Mouse (Mus musculus) thymus, adult 2 months (tissue): Measurements from ENCODE around the gene Prl. TPM values are rescaled to one million over a fixed set of nuclear protein-coding genes. Genes with fewer than 3 reads are reported as not detected.
"Not testable (repeated sequence)": the region's sequence is repeated elsewhere in the genome, so short reads cannot be mapped to it uniquely, and the experiment has no call there.

Experiments
- DNase-seq: peaks from one replicate; pipeline ENCODE4 v3.0.0; 2021
- H3K27ac ChIP-seq: fragments of 200-500 bp; 2 replicates; pipeline ENCODE4 v1.5.1; 2012; ENCODE audit warnings: low read length, control low read depth; ENCODE audit not compliant: control insufficient read depth, insufficient read depth
- H3K27me3 ChIP-seq: fragments of 200-500 bp; 2 replicates; pipeline ENCODE4 v1.6.1; 2012; ENCODE audit warnings: mild to moderate bottlenecking, low read length, moderate library complexity, mixed read lengths; ENCODE audit not compliant: control insufficient read depth, insufficient read depth
- H3K36me3 ChIP-seq: fragments of 200-500 bp; 2 replicates; pipeline ENCODE4 v1.6.1; 2012; ENCODE audit warnings: mild to moderate bottlenecking, low read length, moderate library complexity; ENCODE audit not compliant: control insufficient read depth, insufficient read depth
- H3K4me1 ChIP-seq: fragments of 200-500 bp; replicated peaks from 2 replicates; pipeline ENCODE4 v1.6.1; 2012; ENCODE audit warnings: low read length; ENCODE audit not compliant: control insufficient read depth, insufficient read depth
- H3K4me3 ChIP-seq: fragments of 200-500 bp; 2 replicates; pipeline ENCODE4 v1.5.1; 2012; ENCODE audit warnings: mild to moderate bottlenecking, low read length, control low read depth, moderate library complexity; ENCODE audit not compliant: control insufficient read depth, insufficient read depth
- CTCF ChIP-seq: fragments of 200-500 bp; IDR thresholded peaks from 2 replicates; pipeline ENCODE4 v1.5.1; 2012; ENCODE audit warnings: mild to moderate bottlenecking, control low read depth, low read length, moderate library complexity, borderline replicate concordance; ENCODE audit not compliant: control insufficient read depth, poor library complexity, insufficient read depth; ENCODE audit errors: extremely low read depth
- POLR2A ChIP-seq: fragments of 200-500 bp; IDR thresholded peaks from 2 replicates; pipeline ENCODE4 v1.6.1; 2012; ENCODE audit warnings: mild to moderate bottlenecking, low read length, control low read depth, moderate library complexity; ENCODE audit not compliant: control insufficient read depth, poor library complexity, insufficient read depth; ENCODE audit errors: extremely low read depth
- WGBS: fragments of 180-500 bp; shearing (Covaris S2); methylation state at CpG from one replicate; pipeline ENCODE4 v1.1.7; 2018; 5-methylcytosine and 5-hydroxymethylcytosine counted together
- polyA plus RNA-seq: library from polyadenylated mRNA; depleted of rRNA; stranded (reverse); fragments of >200 nt; gene quantifications from 2 replicates; pipeline ENCODE4 v1.2.3, GENCODE M21; 2012; rRNA removed

Prl gene
- polyA plus RNA-seq, 1 experiment: not detected

GRCm38 (mm10) chr13:27042185-27042584 is 15.2 kb upstream of the Prl start:
- 92% methylated on average over 2 of the region's 2 CpGs for WGBS
- no peak for DNase-seq
- H3K27ac ChIP-seq: no peak overlapping the region
- no peaks in the 10 kb centered on the region for H3K36me3 ChIP-seq
- H3K27me3 ChIP-seq: no peaks in the 10 kb centered on the region
- no peak overlapping the region for H3K4me3 ChIP-seq
- TF ChIP-seq POLR2A: no peak
- no peak for TF ChIP-seq CTCF
- H3K4me1 ChIP-seq: no peaks in the 10 kb centered on the region

DNA sequence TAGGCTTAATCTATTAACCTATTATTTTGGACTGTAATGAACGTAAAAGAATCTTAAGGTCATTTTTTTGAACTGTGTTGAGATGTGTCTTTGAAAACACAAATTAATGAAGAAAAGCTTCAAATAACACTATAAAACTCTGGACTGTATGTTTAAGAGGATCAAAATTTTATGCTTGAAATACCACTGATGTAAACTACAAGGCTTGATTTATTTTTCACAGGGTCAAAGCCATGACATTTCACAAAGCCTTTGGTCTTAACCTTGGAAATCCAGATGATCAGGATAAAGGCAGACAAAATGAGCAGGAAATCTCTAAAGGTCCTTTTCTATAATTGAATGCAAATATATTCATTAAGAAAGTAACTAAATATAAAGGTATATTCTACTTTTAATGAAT is 14.0 kb upstream of the Prl start:
- 96% methylated on average over 1 of the region's 1 CpGs for WGBS
- H3K36me3 ChIP-seq: no peaks in the 10 kb centered on the region
- no peak for TF ChIP-seq CTCF
- TF ChIP-seq POLR2A: no peak
- H3K4me1 ChIP-seq: no peaks in the 10 kb centered on the region
- H3K27ac ChIP-seq: no peak overlapping the region
- H3K27me3 ChIP-seq: no peaks in the 10 kb centered on the region
- no peak for DNase-seq
- no peak overlapping the region for H3K4me3 ChIP-seq

DNA sequence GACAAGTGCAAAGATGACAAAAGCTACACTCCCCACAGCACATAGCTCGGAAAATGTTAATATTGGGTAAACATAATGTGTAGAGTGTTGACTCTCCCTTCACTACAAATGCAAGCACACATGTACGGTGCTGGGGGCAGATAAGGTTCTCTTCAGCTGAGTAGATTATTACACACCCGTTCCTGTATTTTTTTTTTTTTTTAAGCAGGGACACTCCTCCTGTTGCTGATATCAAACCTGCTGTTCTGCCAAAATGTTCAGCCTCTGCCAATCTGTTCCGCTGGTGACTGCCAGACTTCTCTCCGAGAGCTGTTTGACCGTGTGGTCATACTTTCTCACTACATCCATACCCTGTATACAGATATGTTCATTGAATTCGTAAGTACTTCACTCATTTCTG is 1.8 kb downstream of the Prl start:
- Histone ChIP-seq H3K36me3 (no peaks in the 10 kb centered on the region), H3K4me1 (no peaks in the 10 kb centered on the region), H3K27ac (no peak overlapping the region), H3K27me3 (no peaks in the 10 kb centered on the region), H3K4me3 (no peak overlapping the region)
- TF ChIP-seq CTCF: no peak
- TF ChIP-seq POLR2A: no peak
- DNase-seq: no peak
- 96% methylated on average over 7 of the region's 7 CpGs for WGBS

DNA sequence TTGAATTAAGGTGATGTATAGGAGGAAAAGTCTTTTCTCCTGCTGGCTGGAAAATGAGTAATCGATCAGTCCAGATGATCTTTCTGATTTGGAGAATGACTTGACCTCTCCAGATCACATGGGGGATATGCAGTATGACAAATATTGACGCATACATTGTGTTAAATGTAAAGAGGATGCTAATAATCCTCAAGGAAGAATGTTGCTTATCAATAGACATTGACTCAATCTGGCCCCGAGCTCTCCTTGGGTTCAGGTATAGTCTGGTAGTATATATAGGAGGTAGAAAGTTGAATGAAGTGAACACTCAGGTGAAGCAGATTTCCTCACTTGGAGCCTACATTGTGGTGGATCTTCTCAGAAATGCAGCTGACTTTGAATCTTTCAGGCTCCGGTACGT is 36.5 kb downstream of the Prl start, which contains the start of gene Prl3d1:
Gene Prl3d1 (plus strand): TSS at position 301 of the 400 bp plus-strand sequence.
- 94% methylated on average over 5 of the region's 5 CpGs for WGBS
- not testable (repeated sequence) for H3K4me1 ChIP-seq, DNase-seq, H3K27ac ChIP-seq, H3K4me3 ChIP-seq, H3K36me3 ChIP-seq, H3K27me3 ChIP-seq

Other genes with a start within 250 kb of the Prl start
- not detected in 2 replicates for gene Prl3d1, start 36.6 kb downstream of the Prl start, polyA plus RNA-seq
- gene Prl3d2, start 64.1 kb downstream of the Prl start, polyA plus RNA-seq: not detected in 2 replicates
- not detected in 2 replicates for gene Prl3d3, start 99.2 kb downstream of the Prl start, polyA plus RNA-seq
- not detected in 2 replicates for gene Prl3c1, start 139.1 kb downstream of the Prl start, polyA plus RNA-seq
- 0.20 TPM in 1 of 2 replicates, not detected in the other for gene Prl3b1, start 184.3 kb downstream of the Prl start, polyA plus RNA-seq
- gene Prl3a1, start 201.9 kb downstream of the Prl start, polyA plus RNA-seq: not detected in 2 replicates